Mouse (Mus musculus) heart, embryonic 14.5 days (tissue): ENCODE data around the gene Nr0b2. TPM values are rescaled to one million over a fixed set of nuclear protein-coding genes. Genes with fewer than 3 reads are reported as not detected.

Source experiments
- ATAC-seq: fragments of 200-750 bp; cut with Nextera tagmentation; 2 replicates; pipeline ENCODE4 v1.8.0; 2017; ENCODE audit warnings: low read depth, moderate TSS enrichment; ENCODE audit not compliant: insufficient number of reproducible peaks, insufficient read depth, low FRiP score
- H3K27ac ChIP-seq, 2 experiments: fragments of 200-500 bp in 1 of 2; fragments of 300-500 bp in 1 of 2; sonication (generic) in 1 of 2; replicated peaks in 1 of 2; 2 replicates each; pipeline ENCODE4 v1.5.1; 2012 to 2014; ENCODE audit warnings: low read depth in 2 of 2, low read length in 2 of 2, control low read depth in 1 of 2, mild to moderate bottlenecking in 1 of 2, mixed read lengths in 1 of 2; ENCODE audit not compliant: control insufficient read depth in 1 of 2, insufficient read depth in 1 of 2
- H3K27me3 ChIP-seq: fragments of 300-500 bp; sonication (generic); 2 replicates; pipeline ENCODE4 v1.6.1; 2014; ENCODE audit warnings: mild to moderate bottlenecking, low read length, control low read depth; ENCODE audit not compliant: control insufficient read depth, insufficient read depth
- H3K36me3 ChIP-seq: fragments of 300-500 bp; sonication (generic); 2 replicates; pipeline ENCODE4 v1.6.1; 2014; ENCODE audit warnings: mild to moderate bottlenecking, control low read depth, low read length, mixed read lengths; ENCODE audit not compliant: control insufficient read depth, insufficient read depth
- H3K4me1 ChIP-seq, 2 experiments: fragments of 200-500 bp in 1 of 2; fragments of 300-500 bp in 1 of 2; sonication (generic) in 1 of 2; 2 replicates each; pipeline ENCODE4 v1.6.1; 2012 to 2014; ENCODE audit warnings: low read length in 2 of 2, control low read depth in 1 of 2, mixed read lengths in 1 of 2; ENCODE audit not compliant: control insufficient read depth in 2 of 2, insufficient read depth in 2 of 2
- H3K4me2 ChIP-seq: fragments of 300-500 bp; sonication (generic); 2 replicates; pipeline ENCODE4 v1.6.1; 2014; ENCODE audit warnings: mild to moderate bottlenecking, low read length
- H3K4me3 ChIP-seq, 2 experiments: fragments of 200-500 bp in 1 of 2; fragments of 300-500 bp in 1 of 2; sonication (generic) in 1 of 2; 2 replicates each; pipeline ENCODE4 v1.5.1; 2012 to 2014; ENCODE audit warnings: low read length in 2 of 2, mild to moderate bottlenecking in 2 of 2, control low read depth in 1 of 2, low read depth in 1 of 2, moderate library complexity in 1 of 2; ENCODE audit not compliant: control insufficient read depth in 1 of 2, insufficient read depth in 1 of 2
- H3K9ac ChIP-seq: fragments of 300-500 bp; sonication (generic); 2 replicates; pipeline ENCODE4 v1.6.1; 2014; ENCODE audit warnings: mild to moderate bottlenecking, low read length
- H3K9me3 ChIP-seq: fragments of 300-500 bp; sonication (generic); 2 replicates; pipeline ENCODE4 v1.6.1; 2016; ENCODE audit warnings: low read length, control low read depth; ENCODE audit not compliant: control insufficient read depth
- WGBS: fragments of 180-500 bp; shearing (Covaris S2); extraction: QIAGEN DNeasy Blood & Tissue Kit; methylation state at CpG from one replicate; pipeline ENCODE4 v1.1.7; 2014; 5-methylcytosine and 5-hydroxymethylcytosine counted together
- polyA plus RNA-seq: library from polyadenylated mRNA; unstranded; fragments of >200 nt; fragmentation: Nextera tagmentation; extraction: Ambion mirVana; gene quantifications from 2 replicates; pipeline ENCODE4 v1.2.1, GENCODE M21; 2014

Nr0b2 gene
- polyA plus RNA-seq, 1 experiment from 2014 or later = 15.8 TPM

GRCm38 (mm10) chr4:133583690-133584058, 30.5 kb downstream of the Nr0b2 start:
- peak overlapping the region; percentile 75 to 82 for H3K27ac ChIP-seq
- H3K27me3 ChIP-seq = no peaks in the 10 kb centered on the region
- H3K4me1 ChIP-seq = peaks cover 3 to 14% of the 10 kb centered on the region in 2 experiments; a peak in 3 of 4 replicates
- ATAC-seq = no peak
- H3K36me3 ChIP-seq = peaks cover 68% of the 10 kb centered on the region
- peak overlapping the region; percentile 79 to 90 for H3K4me3 ChIP-seq
- 49% methylated on average over 6 of the region's 6 CpGs for WGBS
- H3K4me2 ChIP-seq = peak overlapping the region; percentile 99
- no peaks in the 10 kb centered on the region for H3K9me3 ChIP-seq
- H3K9ac ChIP-seq = peak overlapping the region; percentile 94

- peaks cover 3 to 14% of the 10 kb centered on the region in 2 experiments; a peak in 3 of 4 replicates for H3K4me1 ChIP-seq
- peaks cover 68% of the 10 kb centered on the region for H3K36me3 ChIP-seq
- peak within 1 kb of the TSS; percentile 94 for H3K9ac ChIP-seq
- no peaks in the 10 kb centered on the region for H3K27me3 ChIP-seq
- peak; percentile 41; the same call in 1 of the 2 replicates for ATAC-seq
- peak within 1 kb of the TSS; percentile 75 to 82 for H3K27ac ChIP-seq
- WGBS = 3% methylated on average over 64 of the region's 65 CpGs
- H3K4me2 ChIP-seq = peak within 1 kb of the TSS; percentile 99
- peak within 1 kb of the TSS; percentile 79 to 90 for H3K4me3 ChIP-seq
- H3K9me3 ChIP-seq = no peaks in the 10 kb centered on the region
Measured at GRCm38 (mm10) chr4:133584059-133584951, 31.1 kb downstream of the Nr0b2 start, which contains the start of gene Gpn2. TSS of gene Gpn2 (plus strand) at chr4:133584362.

GRCm38 (mm10) chr4:133592570-133592969, 39.4 kb downstream of the Nr0b2 start:
- no peak for ATAC-seq
- H3K4me2 ChIP-seq = no peak overlapping the region
- H3K27me3 ChIP-seq = no peaks in the 10 kb centered on the region
- peaks cover 47% of the 10 kb centered on the region for H3K36me3 ChIP-seq
- no peaks in the 10 kb centered on the region for H3K9me3 ChIP-seq
- no peak overlapping the region; a peak in 1 of 4 replicates for H3K27ac ChIP-seq
- peaks cover 0 to 3% of the 10 kb centered on the region in 2 experiments; a peak in 3 of 4 replicates for H3K4me1 ChIP-seq
- WGBS = 27% methylated on average over 7 of the region's 7 CpGs
- H3K9ac ChIP-seq = no peak overlapping the region
- H3K4me3 ChIP-seq = no peak overlapping the region

GRCm38 (mm10) chr4:133595538-133595937, 42.4 kb downstream of the Nr0b2 start:
- H3K9ac ChIP-seq = no peak overlapping the region
- H3K27ac ChIP-seq = no peak overlapping the region
- H3K27me3 ChIP-seq = peaks cover 18% of the 10 kb centered on the region
- H3K9me3 ChIP-seq = no peaks in the 10 kb centered on the region
- no peak overlapping the region for H3K4me2 ChIP-seq
- H3K4me1 ChIP-seq = peaks cover 6 to 10% of the 10 kb centered on the region in 2 experiments
- WGBS = 42% methylated on average over 7 of the region's 7 CpGs
- peaks cover 18% of the 10 kb centered on the region for H3K36me3 ChIP-seq
- no peak for ATAC-seq
- H3K4me3 ChIP-seq = no peak overlapping the region

GRCm38 (mm10) chr4:133596084-133596483, 42.9 kb downstream of the Nr0b2 start:
- Histone ChIP-seq H3K4me1 (peaks cover 6 to 10% of the 10 kb centered on the region in 2 experiments), H3K27me3 (peaks cover 18% of the 10 kb centered on the region), H3K27ac (no peak overlapping the region), H3K9me3 (no peaks in the 10 kb centered on the region), H3K4me2 (no peak overlapping the region), H3K36me3 (peaks cover 12% of the 10 kb centered on the region), H3K9ac (no peak overlapping the region), H3K4me3 (no peak overlapping the region)
- 68% methylated on average over 6 of the region's 6 CpGs for WGBS
- no peak for ATAC-seq

- 50% methylated on average over 4 of the region's 4 CpGs for WGBS
- no peaks in the 10 kb centered on the region for H3K9me3 ChIP-seq
- no peak for ATAC-seq
- H3K4me1 ChIP-seq = peaks cover 8 to 11% of the 10 kb centered on the region in 2 experiments; a peak in 3 of 4 replicates
- peak overlapping the region; percentile 95; the same call in 1 of the 2 replicates for H3K4me2 ChIP-seq
- peaks cover 35% of the 10 kb centered on the region for H3K27me3 ChIP-seq
- H3K36me3 ChIP-seq = peaks cover 2% of the 10 kb centered on the region; the same call in 1 of the 2 replicates
- H3K4me3 ChIP-seq = no peak overlapping the region
- H3K9ac ChIP-seq = no peak overlapping the region
- no peak overlapping the region for H3K27ac ChIP-seq
Measured at GRCm38 (mm10) chr4:133598616-133599015, 45.4 kb downstream of the Nr0b2 start.

GRCm38 (mm10) chr4:133599116-133599515, 45.9 kb downstream of the Nr0b2 start:
- H3K9me3 ChIP-seq = no peaks in the 10 kb centered on the region
- H3K36me3 ChIP-seq = peaks cover 7% of the 10 kb centered on the region; the same call in 1 of the 2 replicates
- H3K27me3 ChIP-seq = peaks cover 35% of the 10 kb centered on the region
- peak overlapping the region; percentile 76 for H3K9ac ChIP-seq
- no peak overlapping the region for H3K27ac ChIP-seq
- no peak for ATAC-seq
- peaks cover 8 to 11% of the 10 kb centered on the region in 2 experiments; a peak in 3 of 4 replicates for H3K4me1 ChIP-seq
- peak overlapping the region; percentile 54 to 62 for H3K4me3 ChIP-seq
- 13% methylated on average over 7 of the region's 7 CpGs for WGBS
- peak overlapping the region; percentile 95 for H3K4me2 ChIP-seq
